Mouse (Mus musculus): ENCODE data around the gene Oxld1.

Gene Oxld1

DNA sequence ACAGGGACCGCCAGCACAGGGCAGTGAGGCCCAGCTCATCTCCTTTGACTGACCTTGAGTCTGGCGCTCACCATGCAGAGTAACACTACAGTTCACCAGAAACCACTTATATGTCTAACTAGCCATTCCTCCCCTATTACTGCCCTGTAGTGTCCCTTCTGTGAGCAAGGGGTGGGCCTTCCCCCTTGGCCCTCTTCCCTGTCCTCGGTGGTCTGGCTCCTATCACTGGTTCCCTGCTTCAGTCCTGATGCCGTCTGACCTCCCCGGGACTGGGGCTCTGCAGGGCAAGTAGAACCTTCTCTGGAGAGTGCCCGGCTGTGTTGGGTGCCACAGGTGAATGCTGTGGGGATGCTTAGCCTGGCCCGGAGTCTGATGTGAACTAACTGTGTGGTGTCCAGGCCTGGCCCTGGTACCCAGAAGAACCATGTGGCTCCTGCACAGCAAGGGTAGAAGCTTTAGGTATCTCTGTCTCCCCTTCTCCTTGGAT lies 25.6 kb upstream of the Oxld1 start:
- DNase-seq (ENCODE audit: low spot score in 2 of 2), result no peak

DNA sequence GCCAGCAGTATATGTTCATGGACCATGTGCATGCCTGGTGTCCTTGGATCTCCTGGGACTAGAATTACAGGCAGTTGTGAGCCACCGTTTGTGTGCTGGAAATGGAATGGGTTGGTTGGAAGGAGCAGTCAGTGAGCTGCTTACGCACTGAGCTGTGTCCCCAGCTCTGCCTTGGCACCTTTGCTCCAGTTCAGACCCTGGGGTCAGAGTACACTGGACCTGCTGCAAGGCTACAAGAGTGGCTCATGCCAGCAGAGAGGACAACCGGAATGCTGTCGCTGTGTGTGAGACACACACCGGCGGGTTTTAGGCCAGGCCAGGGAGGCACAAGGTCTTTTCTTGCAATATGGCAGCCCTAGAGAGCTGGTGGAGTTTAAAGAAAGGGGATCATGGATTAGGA lies 14.2 kb upstream of the Oxld1 start:
- DNase-seq (ENCODE audit: low spot score in 2 of 2), result no peak

DNA sequence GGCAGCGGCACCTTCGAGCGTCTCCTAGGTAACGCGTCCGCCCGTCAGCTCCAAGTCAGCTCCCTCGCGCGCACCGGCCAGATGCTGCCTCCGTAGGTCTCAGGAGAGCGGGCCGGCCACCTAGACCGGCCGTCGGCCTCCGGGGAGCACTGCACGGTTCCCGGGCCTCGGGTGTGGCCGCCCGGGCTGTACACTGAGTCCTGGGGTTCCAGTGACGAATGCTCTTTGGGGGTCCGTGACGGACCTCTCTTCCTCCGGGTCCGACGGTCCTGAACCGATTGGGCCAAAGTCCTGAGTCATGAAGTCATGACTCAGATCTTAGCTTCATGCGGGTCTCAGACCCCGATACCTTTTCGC lies 9.8 kb upstream of the Oxld1 start:
- peak in 1 of 2 experiments; percentile 17 for DNase-seq (ENCODE audit: low spot score in 2 of 2)

DNA sequence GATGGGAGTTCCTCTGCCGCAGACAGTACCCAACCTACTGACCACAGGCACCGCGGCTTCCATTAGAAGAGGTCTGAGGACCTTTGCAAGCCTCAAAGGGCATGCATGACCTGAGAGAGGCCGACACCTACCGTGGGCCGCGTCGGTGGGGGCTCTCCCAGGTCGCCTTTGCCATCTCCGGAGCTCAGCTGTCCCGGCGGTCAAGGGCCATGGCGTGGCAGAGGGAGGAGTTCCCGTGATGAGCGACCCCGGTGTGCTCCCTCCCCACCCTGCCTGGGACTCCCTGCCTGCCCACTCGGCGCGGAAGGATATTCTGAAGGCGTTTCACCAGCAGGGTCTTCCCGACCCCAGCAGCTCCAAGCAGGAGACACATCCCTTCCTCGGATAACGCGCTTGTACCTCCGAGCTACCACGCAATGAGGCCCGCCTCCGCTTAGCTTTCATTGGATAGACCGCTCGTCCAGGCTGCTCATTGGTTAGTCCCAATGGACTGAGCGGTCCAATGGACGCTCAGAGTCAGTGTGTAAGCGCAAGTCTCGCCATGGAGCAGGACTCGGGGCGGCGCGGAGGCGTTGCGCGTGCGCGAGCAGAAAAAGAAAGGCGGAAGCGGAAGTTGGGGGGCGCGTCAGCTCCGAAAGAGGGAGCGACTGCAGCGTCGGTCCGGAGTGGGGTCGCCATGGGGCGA lies 9.3 kb upstream of the Oxld1 start, which contains the start of gene Arl16:
Gene Arl16 (minus strand): TSS at position 557 of the 685 bp plus-strand sequence.
- peak; percentile 94 to 95 for DNase-seq (ENCODE audit: low spot score in 2 of 2)

DNA sequence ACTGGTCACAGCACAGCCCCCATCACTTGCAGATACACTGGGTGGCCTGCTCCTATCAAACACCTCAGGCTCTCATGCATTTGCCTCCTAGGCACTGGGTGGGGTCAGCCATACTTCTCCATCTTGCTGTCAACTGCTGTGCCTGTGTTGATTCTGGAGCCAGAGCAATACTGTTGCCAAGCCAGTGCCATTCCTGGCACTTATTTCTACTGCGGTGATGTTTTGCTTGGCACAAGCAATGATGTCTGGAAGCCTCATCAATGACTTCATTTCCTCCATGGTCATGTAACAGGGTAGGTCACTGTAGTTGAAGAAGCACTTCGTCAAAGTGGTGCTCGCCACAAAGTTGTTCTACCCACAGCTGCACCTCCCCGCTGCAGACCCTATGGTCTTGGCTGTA lies 7.7 kb upstream of the Oxld1 start:
- DNase-seq (ENCODE audit: low spot score in 2 of 2), result no peak

DNA sequence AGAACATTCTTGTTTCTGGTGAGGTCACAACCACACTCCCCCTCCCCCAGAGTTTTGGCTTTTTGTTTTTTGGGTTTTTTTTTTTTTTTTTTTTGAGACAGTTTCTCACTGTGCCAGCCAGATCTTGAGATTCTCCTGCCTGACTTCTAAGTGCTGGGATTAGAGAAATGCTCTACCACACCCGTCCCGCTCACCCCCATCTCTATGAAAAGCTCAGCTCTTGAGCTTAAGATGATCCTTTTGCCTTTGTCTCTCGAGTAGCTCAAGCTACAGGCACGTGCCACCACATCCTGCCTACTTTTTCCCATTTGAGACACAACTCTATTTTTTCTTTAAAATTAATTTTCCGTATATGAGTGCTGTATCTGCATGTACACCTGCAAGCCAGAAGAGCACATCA lies 6.5 kb upstream of the Oxld1 start:
- no peak for DNase-seq (ENCODE audit: low spot score in 2 of 2)

DNA sequence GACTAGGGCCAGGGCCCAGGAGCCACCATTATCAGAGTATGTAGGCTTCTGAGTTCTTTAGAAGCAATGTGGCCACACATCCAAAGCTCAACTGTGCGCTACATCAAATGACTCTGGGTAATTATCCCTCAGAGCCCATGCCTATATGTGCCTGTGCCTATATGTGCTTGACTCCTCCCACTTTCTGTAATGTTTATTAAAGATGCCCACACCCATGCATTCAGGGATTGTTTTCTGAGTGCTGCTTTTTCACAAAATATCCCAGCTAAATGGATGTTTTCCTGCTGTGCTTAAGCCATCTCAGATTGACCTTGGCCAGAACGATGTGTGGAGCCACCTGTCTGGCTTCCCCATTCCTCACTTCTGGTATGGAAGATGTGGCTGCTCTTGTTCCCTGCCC lies 5.7 kb upstream of the Oxld1 start:
- no peak for DNase-seq (ENCODE audit: low spot score in 2 of 2)

DNA sequence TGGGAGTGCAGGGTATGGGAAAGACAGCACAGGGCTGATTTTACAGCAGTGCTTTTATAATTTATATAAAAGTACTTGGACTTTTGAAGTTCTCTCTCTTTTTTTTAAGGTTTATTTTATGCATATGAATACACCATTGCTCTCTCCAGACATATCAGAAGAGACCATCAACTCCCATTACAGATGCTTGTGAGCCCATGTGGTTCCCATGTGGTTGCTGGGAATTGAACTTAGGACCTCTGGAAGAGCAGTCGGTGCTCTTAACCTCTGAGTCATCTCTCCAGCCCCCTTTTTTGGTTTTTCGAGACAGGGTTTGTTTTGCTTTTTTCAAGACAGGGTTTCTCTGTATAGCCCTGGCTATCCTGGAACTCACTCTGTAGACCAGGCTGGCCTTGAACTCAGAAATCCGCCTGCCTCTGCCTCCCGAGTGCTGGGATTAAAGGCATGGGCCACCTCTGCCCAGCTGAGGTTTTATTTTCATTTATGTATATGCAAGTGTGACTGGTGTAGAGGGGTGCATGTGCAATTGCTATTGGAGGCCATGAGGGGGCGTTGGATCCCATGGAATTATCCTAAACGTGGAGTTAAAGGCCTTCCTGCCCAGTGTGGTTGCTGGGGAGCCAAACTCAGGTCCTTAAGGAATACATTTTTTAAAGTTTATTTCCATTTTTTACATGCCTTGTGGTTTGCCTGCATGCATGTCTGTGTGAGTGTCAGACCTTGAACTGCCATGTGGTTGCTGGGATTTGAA lies 1.2 kb upstream of the Oxld1 start:
- no peak for DNase-seq (ENCODE audit: low spot score in 2 of 2)

DNA sequence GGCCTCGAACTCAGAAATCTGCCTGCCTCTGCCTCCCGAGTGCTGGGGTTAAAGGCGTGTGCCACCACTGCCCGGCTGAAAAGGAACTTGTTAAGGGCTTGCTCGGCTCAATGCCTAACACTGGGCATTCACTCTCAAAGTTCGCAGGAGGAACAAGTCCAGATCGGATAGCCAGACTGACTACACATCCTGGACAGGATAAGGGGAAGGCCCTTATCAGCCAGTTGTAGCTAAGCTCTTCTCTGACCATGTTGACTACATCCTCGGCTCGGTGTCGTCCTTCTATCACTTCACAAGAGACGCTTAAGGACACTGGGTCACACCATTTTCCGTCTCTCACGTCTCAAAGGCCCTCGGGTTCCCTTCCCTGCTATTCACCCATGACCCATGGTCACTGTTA lies 498 bp downstream of the Oxld1 start:
- DNase-seq (ENCODE audit: low spot score in 2 of 2), result no peak

DNA sequence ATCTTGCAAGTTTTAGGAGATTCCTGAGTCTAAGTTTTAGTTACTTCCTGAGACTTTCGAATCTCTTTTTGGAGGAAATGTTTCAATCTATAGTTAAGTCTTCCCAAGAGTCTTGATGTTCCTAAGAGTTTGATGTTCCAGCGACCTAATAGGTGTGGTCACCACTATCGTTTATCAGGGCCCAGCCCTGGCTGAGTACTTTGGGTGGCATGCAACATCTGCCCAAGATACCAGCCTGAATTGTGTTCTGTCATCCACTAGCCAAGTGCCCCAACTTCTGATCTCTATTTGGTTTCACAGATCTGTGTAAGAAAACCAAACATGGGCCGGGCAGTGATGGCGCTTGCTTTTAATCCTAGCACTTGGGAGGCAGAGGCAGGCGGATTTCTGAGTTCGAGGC lies 2.5 kb downstream of the Oxld1 start:
- no peak for DNase-seq (ENCODE audit: low spot score in 2 of 2)

DNA sequence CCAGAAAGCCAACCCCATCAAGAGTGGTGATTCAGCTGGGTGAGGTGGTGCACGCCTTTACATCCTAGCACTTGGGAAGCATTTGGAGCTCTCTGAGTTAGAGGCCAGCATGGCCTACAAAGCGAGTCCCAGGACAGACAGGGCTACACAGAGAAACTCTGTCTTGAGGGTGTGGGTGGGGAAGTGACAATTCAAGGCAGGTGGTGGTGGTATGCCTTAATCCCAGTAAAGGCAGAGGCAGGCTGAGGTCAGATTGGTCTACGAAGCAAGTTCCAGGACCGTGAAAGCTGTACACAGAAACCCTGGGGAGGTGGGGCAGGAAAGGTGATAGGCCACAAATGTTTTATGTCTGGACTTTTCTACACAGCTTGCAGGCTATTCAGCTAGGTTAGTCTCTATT lies 2.9 kb downstream of the Oxld1 start:
- no peak for DNase-seq (ENCODE audit: low spot score in 2 of 2)

DNA sequence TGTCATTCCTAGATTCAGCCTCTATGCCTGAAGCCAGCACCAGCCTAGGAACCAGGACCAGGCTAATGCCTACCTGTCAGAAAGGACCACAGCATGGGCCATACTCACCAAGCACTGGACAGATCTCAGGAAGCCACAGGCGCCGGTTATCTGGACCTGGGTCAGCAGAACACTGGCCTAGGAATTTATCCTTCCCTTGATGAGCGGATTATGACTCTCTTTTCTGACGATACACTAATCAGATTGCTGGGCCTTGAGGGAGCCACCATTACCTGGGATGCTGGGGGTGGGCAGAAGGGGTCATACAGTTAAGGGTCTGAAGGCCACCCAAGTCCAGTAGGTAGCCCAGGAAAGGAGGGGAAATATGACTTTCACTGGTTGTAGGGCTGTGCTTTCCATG lies 4.6 kb downstream of the Oxld1 start, which contains the start of gene Pde6g:
Gene Pde6g (minus strand): TSS at position 195 of the 400 bp plus-strand sequence.
- no peak for DNase-seq (ENCODE audit: low spot score in 2 of 2)

DNA sequence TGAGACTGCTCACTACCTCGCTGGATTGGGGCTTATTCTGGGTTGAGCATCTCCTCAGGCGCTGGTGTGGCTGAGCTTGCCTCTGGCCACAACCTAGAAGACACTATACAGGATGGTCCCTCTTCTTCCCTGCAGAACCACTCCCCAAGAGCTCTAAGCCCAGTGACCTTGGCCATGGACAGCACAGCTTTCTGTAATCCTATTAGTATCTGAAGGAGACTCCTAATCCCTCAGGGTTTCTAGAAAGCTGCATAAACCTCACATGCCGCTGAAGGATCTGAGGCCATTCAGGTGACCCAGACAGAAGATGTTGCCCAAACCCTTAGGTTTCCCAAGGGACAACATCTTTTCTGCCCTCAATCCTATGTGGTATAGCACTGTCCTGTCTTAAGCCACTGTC lies 5.6 kb downstream of the Oxld1 start:
- no peak for DNase-seq (ENCODE audit: low spot score in 2 of 2)

DNA sequence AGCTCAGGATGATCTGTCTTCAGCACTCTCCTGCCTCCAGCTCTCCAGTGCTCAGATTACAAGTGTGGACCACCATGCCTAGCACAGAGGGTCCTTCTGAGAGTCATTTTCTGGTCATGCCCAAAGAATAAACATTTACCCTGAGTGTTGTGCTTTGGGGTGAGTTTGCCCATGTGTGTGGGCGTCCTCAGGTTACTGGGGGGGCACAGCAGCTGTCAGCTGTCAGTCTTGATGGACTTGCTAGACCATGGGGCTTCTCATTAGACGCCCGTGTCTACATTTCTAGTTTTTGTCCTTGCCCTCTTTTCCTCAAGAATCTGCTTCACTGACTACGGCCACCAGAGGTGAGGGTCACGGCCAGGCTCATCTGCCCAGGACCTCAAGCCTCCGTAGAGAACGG lies 10.7 kb downstream of the Oxld1 start:
- DNase-seq (ENCODE audit: low spot score in 2 of 2), result no peak

DNA sequence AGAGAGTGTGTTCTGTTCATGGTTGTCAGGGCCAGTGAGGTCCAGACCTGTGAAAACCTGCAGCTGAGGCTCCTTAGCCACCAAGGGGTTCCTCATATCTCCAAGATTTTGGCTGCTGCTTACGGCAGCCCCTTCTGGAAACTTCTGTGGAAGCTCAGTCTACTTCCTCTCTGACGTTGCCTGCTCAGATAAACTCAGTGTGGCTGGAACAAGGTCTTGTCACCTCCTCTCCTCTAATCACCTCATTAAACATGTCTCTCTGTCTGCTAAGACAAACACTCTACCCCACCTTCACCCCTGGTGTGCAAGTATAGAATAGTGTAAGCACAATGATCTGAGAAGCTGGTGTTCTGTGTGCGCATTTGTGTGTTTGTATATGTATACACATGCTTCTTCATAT lies 12.4 kb downstream of the Oxld1 start:
- no peak for DNase-seq (ENCODE audit: low spot score in 2 of 2)

DNA sequence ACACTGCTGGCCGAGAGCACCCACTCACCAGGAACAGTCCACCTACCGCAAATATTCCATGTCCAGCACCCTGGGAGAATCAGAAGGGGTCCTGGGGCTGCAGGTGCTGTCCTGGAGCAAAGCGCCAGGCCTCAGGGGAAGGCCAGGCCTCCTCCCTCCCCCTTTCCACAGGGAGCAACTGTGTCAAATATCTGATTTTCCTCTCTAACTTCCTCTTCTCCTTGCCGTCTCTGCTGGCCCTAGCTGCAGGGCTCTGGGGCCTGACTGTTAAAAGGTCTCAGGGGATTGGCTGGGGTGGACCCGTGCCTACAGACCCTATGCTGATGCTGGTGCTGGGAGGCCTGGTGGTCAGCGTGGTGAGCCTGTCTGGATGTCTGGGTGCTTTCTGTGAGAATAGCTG lies 13.8 kb downstream of the Oxld1 start:
- no peak for DNase-seq (ENCODE audit: low spot score in 2 of 2)

DNA sequence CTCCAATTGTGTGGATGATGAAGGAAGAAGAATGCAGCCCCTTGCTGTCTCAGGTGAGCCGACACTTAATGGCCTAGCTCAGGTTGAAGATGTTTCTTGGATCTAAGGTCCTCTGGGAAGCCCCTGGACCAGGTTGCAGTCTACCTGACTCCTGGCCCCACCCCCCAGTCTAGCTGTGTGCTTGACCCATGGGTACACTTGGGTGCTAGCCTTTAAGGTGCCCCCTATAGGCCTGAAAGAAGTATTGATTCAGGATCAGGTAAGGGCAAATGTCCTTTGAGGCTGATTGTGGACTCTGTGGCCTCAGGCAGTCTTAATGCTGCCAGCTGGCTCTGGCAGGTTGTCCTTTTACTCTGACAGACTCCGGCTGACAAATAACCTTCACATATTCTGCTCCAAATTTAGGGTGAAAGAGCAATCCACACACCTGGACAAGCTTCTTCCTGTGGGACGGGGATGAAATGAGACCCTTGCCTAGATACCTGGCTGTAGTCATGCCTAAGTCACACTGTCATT lies 15.0 kb downstream of the Oxld1 start:
- DNase-seq (ENCODE audit: low spot score in 2 of 2), result no peak

DNA sequence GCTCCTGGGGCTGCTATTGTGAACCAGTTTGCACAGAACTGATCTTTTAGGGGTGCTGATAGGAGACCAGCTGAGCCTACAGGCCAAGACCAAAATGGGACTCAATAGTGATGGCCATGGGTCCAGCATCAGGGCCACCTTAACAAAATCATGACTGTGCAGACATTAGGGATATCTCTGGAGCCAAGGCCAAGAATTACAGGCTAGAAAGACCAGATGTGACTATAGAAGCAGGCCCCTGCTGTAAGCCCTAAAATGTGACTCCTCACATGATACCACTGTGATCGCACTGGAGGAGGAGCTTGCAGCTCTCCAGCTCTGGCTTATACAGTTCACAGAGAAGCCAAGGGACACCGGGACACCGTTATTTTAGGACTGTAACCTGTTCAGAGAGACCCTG lies 15.5 kb downstream of the Oxld1 start, which contains the start of gene Tspan10:
Gene Tspan10 (plus strand): TSS at position 301 of the 400 bp plus-strand sequence.
- no peak for DNase-seq (ENCODE audit: low spot score in 2 of 2)

DNA sequence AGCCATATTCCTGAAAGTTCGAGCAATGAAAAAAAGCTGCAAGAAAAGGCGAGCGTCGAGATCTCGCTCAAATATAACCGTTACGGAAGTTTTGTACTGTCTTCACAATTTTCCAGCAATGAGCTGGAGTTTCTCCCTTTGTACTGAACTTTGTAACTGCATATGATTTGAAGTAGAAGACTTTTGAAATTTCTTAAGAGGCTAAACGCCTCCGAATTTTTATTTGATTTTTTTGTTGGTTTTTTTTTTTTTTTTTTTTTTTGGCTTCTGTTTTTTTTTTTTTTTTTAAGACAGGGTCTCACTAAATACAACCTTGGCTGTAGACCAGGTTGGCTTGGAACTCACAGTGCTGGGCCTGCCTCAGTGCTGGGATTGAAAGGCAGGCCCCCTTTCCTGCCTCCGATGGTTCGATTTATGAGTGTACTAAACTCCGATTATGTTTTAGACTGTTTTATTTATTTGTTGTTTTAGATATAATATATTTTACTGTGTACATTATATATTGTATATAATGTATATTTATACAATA lies 19.9 kb downstream of the Oxld1 start:
- DNase-seq (ENCODE audit: low spot score in 2 of 2), result no peak

DNA sequence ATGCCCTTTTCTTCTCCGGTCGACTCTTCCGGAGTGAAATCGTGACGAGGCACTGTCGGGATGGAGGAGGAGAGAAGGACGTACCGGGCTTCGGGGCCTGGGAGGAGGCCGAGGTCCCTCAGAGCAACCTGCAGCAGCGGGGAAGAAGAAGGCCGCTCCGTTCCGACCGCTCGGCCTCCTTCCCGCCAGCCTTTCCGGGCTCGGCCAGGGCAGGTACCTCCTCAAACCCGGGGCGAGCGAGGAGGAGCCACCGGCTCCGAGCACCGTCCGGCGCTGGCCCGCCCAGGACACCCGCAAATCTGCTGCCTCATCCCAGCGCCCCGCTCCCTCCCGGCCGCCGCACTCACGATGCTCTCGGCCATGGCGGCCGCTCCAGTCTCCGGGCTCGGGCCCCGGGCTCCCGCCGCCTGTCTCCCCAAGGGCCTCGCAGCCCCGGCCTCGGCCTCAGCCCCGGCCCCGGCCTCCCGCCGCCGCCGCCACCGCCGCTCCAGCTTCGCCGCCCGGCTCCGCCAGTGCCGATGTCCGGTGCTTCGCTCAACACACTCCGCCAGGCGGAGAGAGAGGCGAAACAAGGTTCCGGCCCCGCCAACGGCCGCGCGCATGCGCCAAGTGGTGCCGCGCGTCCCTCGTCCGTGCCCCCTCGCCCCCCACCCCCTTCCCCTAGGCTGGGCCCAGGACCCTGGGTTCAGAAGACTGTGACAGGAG lies 20.6 kb downstream of the Oxld1 start, which contains the start of gene Nploc4:
Gene Nploc4 (minus strand): TSS at position 557 of the 705 bp plus-strand sequence.
- peak; percentile 86 to 87 for DNase-seq (ENCODE audit: low spot score in 2 of 2)

DNA sequence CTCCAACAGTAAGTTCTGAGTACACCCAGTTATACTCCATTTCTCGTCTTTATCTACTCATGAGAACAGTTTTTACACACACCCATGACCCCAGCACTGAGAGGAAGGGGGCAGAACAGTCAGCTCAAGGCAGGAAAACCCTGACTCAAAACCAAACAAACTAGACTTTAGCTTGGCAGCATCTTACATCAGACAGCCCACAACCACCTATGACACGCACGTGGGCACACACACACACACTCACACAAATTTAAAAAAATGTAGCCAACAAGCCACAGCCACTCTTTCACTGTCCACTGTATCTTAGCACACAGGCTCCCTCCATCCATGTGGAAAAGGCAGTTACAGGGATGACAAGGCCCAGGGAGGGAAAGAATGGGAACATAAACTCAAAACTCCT lies 31.1 kb downstream of the Oxld1 start:
- no peak for DNase-seq (ENCODE audit: low spot score in 2 of 2)
